Mouse (Mus musculus): ENCODE data around the gene Fpgs. TPM values are rescaled to one million over a fixed set of nuclear protein-coding genes. Genes with fewer than 3 reads are reported as not detected.

Fpgs gene
- polyA plus RNA-seq, 1 experiment from 2014 or later, result 36.1 TPM

DNA sequence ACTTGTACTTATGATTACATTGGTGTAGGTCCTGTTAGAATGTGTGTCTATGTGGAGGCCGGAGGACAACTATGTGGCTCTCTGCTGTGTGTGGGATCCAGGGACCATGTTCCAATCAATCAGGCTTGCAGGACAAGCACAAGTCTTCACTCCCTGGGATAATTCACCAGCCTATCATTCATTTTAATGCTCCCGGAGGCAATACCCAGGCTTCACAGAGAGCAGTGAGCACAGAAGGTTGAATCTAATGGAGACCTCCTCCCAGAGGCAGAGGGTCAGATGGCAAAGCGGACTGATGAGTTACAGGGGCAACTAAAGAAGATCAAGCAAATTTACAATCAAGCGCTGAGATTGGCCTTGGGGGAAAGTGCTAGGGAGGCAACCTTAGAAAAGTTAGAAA, 25.6 kb upstream of the Fpgs start:
- Histone ChIP-seq H3K27me3 (ENCODE audit: insufficient read depth, low read length) (no peaks in the 10 kb centered on the region), H3K9ac (ENCODE audit: low read depth, low read length) (no peak overlapping the region), H3K4me1 (replicated peaks; ENCODE audit: insufficient read depth, low read length) (peaks cover 11% of the 10 kb centered on the region; the same call in 1 of the 2 replicates), H3K27ac (no peak overlapping the region), H3K4me2 (ENCODE audit: low read length) (peak overlapping the region; percentile 51), H3K4me3 (replicated peaks; ENCODE audit: low read depth, low read length) (0 out of 2 replicates have a peak overlapping the region, but pooled peaks have one; percentile 6), H3K36me3 (ENCODE audit: insufficient read depth, low read length) (no peaks in the 10 kb centered on the region), H3K9me3 (replicated peaks; ENCODE audit: low read length) (no peaks in the 10 kb centered on the region)
- 37% methylated on average over 4 of the region's 4 CpGs for WGBS
- DNase-seq (ENCODE audit: low spot score), result no peak
- TF ChIP-seq CTCF (IDR thresholded peaks at IDR 0.05; ENCODE audit: low read depth), result no peak
- no peak for ATAC-seq (replicated peaks; ENCODE audit: low FRiP score, low read depth)

DNA sequence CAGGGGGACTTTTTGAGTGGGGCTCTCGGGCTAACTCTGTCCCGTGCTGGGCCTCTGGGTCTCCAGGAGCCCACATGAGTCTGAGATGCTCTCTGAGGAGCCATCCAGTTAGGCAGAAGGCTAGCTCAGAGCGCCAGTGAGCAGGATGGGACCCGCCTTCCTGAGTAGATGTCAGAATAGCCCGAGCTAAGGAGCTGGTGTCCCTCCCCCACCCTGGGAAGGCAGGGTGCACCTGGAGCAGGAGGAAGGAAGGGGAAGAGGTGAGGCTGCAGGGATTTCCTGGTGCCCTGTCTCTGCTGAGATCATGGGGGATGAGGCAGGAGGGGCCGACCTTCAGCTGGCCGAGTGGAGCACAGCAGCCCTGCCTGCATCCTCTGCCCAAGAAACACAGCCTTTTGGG, 24.5 kb upstream of the Fpgs start:
- H3K9me3 ChIP-seq (replicated peaks; ENCODE audit: low read length), result no peaks in the 10 kb centered on the region
- H3K4me2 ChIP-seq (ENCODE audit: low read length), result peak overlapping the region; percentile 51
- no peak; the same call in 1 of the 2 replicates for ATAC-seq (replicated peaks; ENCODE audit: low FRiP score, low read depth)
- peak overlapping the region; percentile 63 for H3K9ac ChIP-seq (ENCODE audit: low read depth, low read length)
- H3K27ac ChIP-seq, result peak overlapping the region; percentile 71
- H3K27me3 ChIP-seq (ENCODE audit: insufficient read depth, low read length), result no peaks in the 10 kb centered on the region
- peak overlapping the region; percentile 37 for H3K4me3 ChIP-seq (replicated peaks; ENCODE audit: low read depth, low read length)
- DNase-seq (ENCODE audit: low spot score), result peak; percentile 63
- 45% methylated on average over 7 of the region's 7 CpGs for WGBS
- H3K4me1 ChIP-seq (replicated peaks; ENCODE audit: insufficient read depth, low read length), result peaks cover 13% of the 10 kb centered on the region; the same call in 1 of the 2 replicates
- H3K36me3 ChIP-seq (ENCODE audit: insufficient read depth, low read length), result no peaks in the 10 kb centered on the region
- no peak for TF ChIP-seq CTCF (IDR thresholded peaks at IDR 0.05; ENCODE audit: low read depth)

DNA sequence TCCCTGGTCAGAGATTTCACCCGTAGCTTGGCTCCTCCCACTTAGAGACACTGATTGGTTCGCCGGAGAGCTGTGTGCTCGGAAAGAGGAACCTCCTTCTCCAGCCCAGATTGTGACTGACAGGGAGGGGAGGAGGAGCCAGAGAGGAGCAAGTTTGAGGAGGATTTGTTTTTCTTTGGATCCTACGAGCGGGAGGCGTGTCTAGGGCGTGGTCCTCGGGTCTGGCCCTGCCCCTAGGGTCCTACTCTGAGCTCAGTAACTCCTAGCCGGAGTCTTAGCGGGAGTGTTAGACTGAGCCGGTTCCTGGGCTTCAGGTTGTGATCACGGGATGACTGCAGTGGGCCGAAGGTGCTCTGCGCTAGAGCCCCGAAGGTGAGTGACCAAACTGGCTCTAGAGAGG, 23.5 kb upstream of the Fpgs start:
- no peaks in the 10 kb centered on the region for H3K9me3 ChIP-seq (replicated peaks; ENCODE audit: low read length)
- peak; percentile 100 for DNase-seq (ENCODE audit: low spot score)
- H3K4me2 ChIP-seq (ENCODE audit: low read length), result peak overlapping the region; percentile 51
- peak overlapping the region; percentile 71 for H3K27ac ChIP-seq
- peak overlapping the region; percentile 37 for H3K4me3 ChIP-seq (replicated peaks; ENCODE audit: low read depth, low read length)
- H3K4me1 ChIP-seq (replicated peaks; ENCODE audit: insufficient read depth, low read length), result peaks cover 13% of the 10 kb centered on the region; the same call in 1 of the 2 replicates
- TF ChIP-seq CTCF (IDR thresholded peaks at IDR 0.05; ENCODE audit: low read depth), result no peak
- WGBS, result 0% methylated on average over 16 of the region's 16 CpGs
- ATAC-seq (replicated peaks; ENCODE audit: low FRiP score, low read depth), result peak; percentile 96
- peak overlapping the region; percentile 63 for H3K9ac ChIP-seq (ENCODE audit: low read depth, low read length)
- H3K27me3 ChIP-seq (ENCODE audit: insufficient read depth, low read length), result no peaks in the 10 kb centered on the region
- no peaks in the 10 kb centered on the region for H3K36me3 ChIP-seq (ENCODE audit: insufficient read depth, low read length)

DNA sequence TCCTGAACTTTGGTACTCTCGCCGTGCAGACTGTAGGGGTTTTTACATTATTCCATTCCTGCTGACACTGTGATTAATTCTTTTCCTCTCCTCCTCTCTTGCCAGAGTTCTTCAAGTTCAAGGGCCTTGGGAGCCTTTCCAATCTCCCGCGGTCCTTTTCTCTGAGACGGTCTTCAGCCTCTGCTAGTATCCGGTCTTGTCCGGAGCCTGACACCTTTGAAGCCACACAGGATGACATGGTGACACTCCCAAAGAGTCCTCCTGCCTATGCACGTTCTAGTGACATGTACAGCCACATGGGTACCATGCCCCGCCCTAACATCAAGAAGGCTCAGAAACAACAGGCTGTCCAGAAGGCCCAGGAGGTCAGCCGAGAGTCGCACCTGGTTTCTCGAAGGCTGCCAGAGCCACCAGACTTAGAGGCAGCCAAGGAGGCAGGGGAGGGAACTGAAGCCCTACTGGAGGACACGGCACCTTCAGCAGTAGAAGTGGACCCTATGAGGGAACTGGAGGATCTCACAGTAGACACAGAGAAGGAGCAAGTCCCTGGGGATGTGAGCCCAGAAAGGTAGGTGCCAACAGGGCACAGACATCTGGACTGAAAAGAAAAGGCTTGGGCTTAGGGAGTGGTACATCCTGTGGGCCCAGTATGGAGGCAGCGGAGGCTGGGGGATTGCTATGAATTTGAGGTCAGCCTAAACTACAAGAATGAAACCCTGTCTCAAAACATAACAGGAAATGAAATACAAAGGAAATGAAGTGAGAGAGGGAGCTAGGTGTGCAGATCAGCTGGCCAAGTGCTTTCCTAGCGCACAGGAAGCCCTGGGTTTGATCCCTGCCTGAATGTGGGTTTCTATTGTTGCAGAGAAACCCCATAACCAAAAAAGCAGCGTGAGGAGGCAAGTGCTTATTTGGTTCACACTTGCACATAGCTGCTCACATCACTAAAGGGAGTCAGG, 21.2 kb upstream of the Fpgs start:
- DNase-seq (ENCODE audit: low spot score) (peak; percentile 62), ATAC-seq (replicated peaks; ENCODE audit: low FRiP score, low read depth) (no peak)
- Histone ChIP-seq H3K27ac (no peak overlapping the region), H3K4me1 (replicated peaks; ENCODE audit: insufficient read depth, low read length) (peaks cover 10% of the 10 kb centered on the region; the same call in 1 of the 2 replicates), H3K4me2 (ENCODE audit: low read length) (no peak overlapping the region), H3K36me3 (ENCODE audit: insufficient read depth, low read length) (no peaks in the 10 kb centered on the region), H3K4me3 (replicated peaks; ENCODE audit: low read depth, low read length) (no peak overlapping the region), H3K27me3 (ENCODE audit: insufficient read depth, low read length) (no peaks in the 10 kb centered on the region), H3K9ac (ENCODE audit: low read depth, low read length) (no peak overlapping the region), H3K9me3 (replicated peaks; ENCODE audit: low read length) (no peaks in the 10 kb centered on the region)
- no peak for TF ChIP-seq CTCF (IDR thresholded peaks at IDR 0.05; ENCODE audit: low read depth)
- WGBS, result 63% methylated on average over 16 of the region's 16 CpGs

DNA sequence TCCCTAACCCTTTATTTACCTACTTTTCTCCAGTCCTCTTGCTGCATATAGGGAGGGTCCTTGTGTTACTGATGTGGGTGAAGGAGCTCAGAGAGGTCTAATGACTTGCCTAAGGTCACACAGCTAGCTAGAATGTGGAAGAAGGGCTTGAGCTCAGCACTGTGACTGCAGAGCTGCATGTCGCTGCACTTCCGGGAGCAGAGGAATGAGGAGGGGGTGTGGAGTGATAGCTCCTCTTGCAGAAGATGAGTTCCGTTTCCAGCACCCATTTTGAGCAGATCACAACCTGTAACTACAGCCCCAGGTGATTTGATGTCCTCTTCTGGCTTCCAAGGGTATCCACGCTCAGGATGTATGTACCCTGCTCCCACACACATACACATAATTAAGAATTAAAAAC, 20.2 kb upstream of the Fpgs start:
- TF ChIP-seq CTCF (IDR thresholded peaks at IDR 0.05; ENCODE audit: low read depth), result no peak
- ATAC-seq (replicated peaks; ENCODE audit: low FRiP score, low read depth), result no peak
- Histone ChIP-seq H3K4me1 (replicated peaks; ENCODE audit: insufficient read depth, low read length) (peaks cover 10% of the 10 kb centered on the region; the same call in 1 of the 2 replicates), H3K27ac (no peak overlapping the region), H3K27me3 (ENCODE audit: insufficient read depth, low read length) (no peaks in the 10 kb centered on the region), H3K36me3 (ENCODE audit: insufficient read depth, low read length) (no peaks in the 10 kb centered on the region), H3K4me3 (replicated peaks; ENCODE audit: low read depth, low read length) (no peak overlapping the region), H3K9ac (ENCODE audit: low read depth, low read length) (no peak overlapping the region), H3K9me3 (replicated peaks; ENCODE audit: low read length) (no peaks in the 10 kb centered on the region), H3K4me2 (ENCODE audit: low read length) (no peak overlapping the region)
- WGBS, result 89% methylated on average over 4 of the region's 4 CpGs
- no peak for DNase-seq (ENCODE audit: low spot score)

DNA sequence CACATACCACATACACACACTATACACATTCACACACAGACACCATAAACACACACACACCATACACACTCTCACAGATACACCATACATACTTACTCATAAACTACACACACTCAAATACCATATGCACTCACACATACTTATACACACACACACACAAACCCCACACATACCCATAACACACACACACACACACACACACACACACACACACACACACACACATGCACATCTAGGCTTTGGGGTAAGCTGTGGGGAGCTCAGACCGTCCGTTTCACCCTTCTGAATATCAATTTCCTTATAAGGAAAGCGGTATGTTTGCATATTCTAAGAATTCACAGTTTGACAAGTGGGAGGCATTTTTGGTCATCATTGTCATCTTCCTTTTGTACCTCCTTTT, 18.6 kb upstream of the Fpgs start:
- Histone ChIP-seq H3K27me3 (ENCODE audit: insufficient read depth, low read length) (no peaks in the 10 kb centered on the region), H3K9me3 (replicated peaks; ENCODE audit: low read length) (no peaks in the 10 kb centered on the region), H3K36me3 (ENCODE audit: insufficient read depth, low read length) (no peaks in the 10 kb centered on the region), H3K9ac (ENCODE audit: low read depth, low read length) (no peak overlapping the region), H3K4me3 (replicated peaks; ENCODE audit: low read depth, low read length) (no peak overlapping the region), H3K27ac (no peak overlapping the region), H3K4me1 (replicated peaks; ENCODE audit: insufficient read depth, low read length) (peaks cover 10% of the 10 kb centered on the region; the same call in 1 of the 2 replicates), H3K4me2 (ENCODE audit: low read length) (no peak overlapping the region)
- no peak for DNase-seq (ENCODE audit: low spot score)
- WGBS, result 61% methylated on average over 3 of the region's 3 CpGs
- no peak for TF ChIP-seq CTCF (IDR thresholded peaks at IDR 0.05; ENCODE audit: low read depth)
- ATAC-seq (replicated peaks; ENCODE audit: low FRiP score, low read depth), result no peak
